Mouse (Mus musculus) forebrain, embryonic 10.5 days (tissue): ENCODE measurements around the gene Gm30191. TPM values are rescaled to one million over a fixed set of nuclear protein-coding genes. Genes with fewer than 3 reads are reported as not detected.

ENCODE experiments used
- DNase-seq: peaks from one replicate; pipeline ENCODE4 v3.0.0-alpha.2; 2017; ENCODE audit warnings: low spot score; ENCODE audit errors: extremely low spot score
- H3K27ac ChIP-seq: fragments of 300-500 bp; sonication (generic); 2 replicates; pipeline ENCODE4 v1.5.1; 2016; ENCODE audit warnings: mild to moderate bottlenecking
- H3K27me3 ChIP-seq: fragments of 300-500 bp; sonication (generic); 2 replicates; pipeline ENCODE4 v1.6.1; 2016; ENCODE audit warnings: mild to moderate bottlenecking; ENCODE audit not compliant: poor library complexity, severe bottlenecking
- H3K36me3 ChIP-seq: fragments of 300-500 bp; sonication (generic); replicated peaks from 2 replicates; pipeline ENCODE4 v1.6.1; 2016; ENCODE audit warnings: mild to moderate bottlenecking, moderate library complexity
- H3K4me1 ChIP-seq: fragments of 300-500 bp; sonication (generic); 2 replicates; pipeline ENCODE4 v1.6.1; 2016
- H3K4me3 ChIP-seq: fragments of 300-500 bp; sonication (generic); 2 replicates; pipeline ENCODE4 v1.5.1; 2016; ENCODE audit warnings: mild to moderate bottlenecking, moderate library complexity
- H3K9me3 ChIP-seq: fragments of 300-500 bp; sonication (generic); 2 replicates; pipeline ENCODE4 v1.6.1; 2016; ENCODE audit warnings: mild to moderate bottlenecking, moderate library complexity
- WGBS: fragments of 180-500 bp; shearing (Covaris S2); methylation state at CpG from one replicate; pipeline ENCODE4 v1.1.7; 2016; 5-methylcytosine and 5-hydroxymethylcytosine counted together
- polyA plus RNA-seq: library from polyadenylated mRNA; unstranded; fragments of >200 nt; fragmentation: Nextera tagmentation; extraction: Ambion mirVana; gene quantifications from 2 replicates; pipeline ENCODE4 v1.2.1, GENCODE M21; 2016

Gm30191 gene
- polyA plus RNA-seq = 0.24 TPM in 1 of 2 replicates, not detected in the other

DNA sequence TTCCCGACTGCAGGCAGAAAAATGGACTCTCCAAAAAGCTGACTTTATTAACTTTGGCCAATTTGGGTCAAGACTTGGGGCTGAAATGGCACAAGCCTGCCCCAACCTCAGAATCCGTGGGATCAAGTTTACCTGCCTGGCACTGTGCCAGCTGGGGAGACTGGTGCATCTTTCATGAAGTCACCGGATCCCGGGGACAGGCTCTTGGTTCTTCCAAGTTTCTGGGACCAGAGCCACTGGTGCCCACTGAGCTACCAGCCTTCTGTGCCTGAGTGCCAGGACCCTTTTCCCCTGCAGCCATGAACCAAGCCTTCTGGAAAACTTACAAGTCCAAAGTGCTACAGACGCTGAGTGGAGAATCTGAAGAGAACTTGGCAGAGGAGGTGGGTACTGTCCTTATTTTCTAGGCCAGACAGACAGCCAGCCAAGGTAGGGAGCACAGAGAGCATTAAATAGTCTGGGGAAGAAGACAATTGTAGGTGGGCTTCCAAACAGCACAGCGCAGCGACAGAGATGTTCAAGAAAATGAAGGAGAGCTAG lies at the start of gene Gm30191:
Gene Gm30191, plus strand, starts transcription at position 217 of the 540 bp plus-strand sequence.
- Histone ChIP-seq H3K27me3 (peaks cover 58% of the 10 kb centered on the region), H3K27ac (peak within 1 kb of the TSS; percentile 87), H3K36me3 (peaks cover 17% of the 10 kb centered on the region), H3K9me3 (no peaks in the 10 kb centered on the region), H3K4me1 (peaks cover 79% of the 10 kb centered on the region), H3K4me3 (peak within 1 kb of the TSS; percentile 97)
- WGBS = 78% methylated on average over 7 of the region's 7 CpGs
- no peak for DNase-seq

DNA sequence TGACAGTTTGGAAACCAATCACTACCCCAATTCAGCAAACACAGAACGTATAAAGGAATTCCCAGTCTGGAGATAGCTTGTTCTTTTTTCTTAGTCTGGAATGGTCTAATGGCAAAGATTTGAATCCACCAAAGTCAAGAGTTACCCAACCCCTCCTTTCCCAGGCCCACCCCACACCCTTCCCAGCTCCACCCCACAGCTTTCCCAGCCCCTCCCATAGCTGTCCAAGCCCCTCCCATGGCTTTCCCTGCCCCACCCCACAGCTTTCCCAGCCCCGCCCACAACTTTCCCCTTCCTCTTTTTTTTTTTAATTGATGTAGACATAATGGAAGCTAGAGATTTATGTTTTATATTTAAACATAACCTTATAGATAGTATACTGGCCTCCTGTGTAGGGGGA lies 47.4 kb upstream of the Gm30191 start:
- Histone ChIP-seq H3K4me3 (no peak overlapping the region), H3K27me3 (no peaks in the 10 kb centered on the region), H3K4me1 (no peaks in the 10 kb centered on the region), H3K27ac (no peak overlapping the region), H3K9me3 (no peaks in the 10 kb centered on the region), H3K36me3 (no peaks in the 10 kb centered on the region)
- WGBS = 81% methylated on average over 2 of the region's 2 CpGs
- DNase-seq = no peak

DNA sequence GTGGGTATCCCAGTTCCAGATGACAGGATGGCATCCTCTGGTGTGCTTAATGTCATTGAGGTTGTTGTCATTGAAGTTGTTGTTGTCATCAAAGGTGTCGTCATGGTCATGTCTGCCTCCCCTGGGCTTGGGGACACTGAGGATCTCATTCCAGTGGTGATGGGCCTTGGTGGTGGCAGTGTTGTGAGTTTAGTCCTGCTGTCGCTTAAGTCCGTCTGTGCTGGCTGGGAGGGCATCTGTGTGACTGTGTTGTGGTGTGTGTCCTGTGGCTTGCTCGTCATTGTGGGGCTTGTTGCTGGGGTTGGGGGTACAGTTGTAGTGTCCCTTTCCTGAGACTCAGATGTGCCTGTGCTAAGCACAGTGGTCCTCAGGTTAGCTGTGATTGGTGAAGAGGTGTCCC lies 43.8 kb upstream of the Gm30191 start, which contains the start of gene Gm7534:
Gene Gm7534, minus strand, starts transcription at position 101 of the 400 bp plus-strand sequence.
- H3K36me3 ChIP-seq = no peaks in the 10 kb centered on the region
- H3K4me3 ChIP-seq = no peak within 1 kb of the TSS
- H3K27ac ChIP-seq = no peak within 1 kb of the TSS
- no peaks in the 10 kb centered on the region for H3K9me3 ChIP-seq
- DNase-seq = no peak
- no peaks in the 10 kb centered on the region for H3K27me3 ChIP-seq
- WGBS = 92% methylated on average over 4 of the region's 4 CpGs
- H3K4me1 ChIP-seq = 0 out of 2 replicates have a peak, but pooled peaks cover 5% of the 10 kb centered on the region

DNA sequence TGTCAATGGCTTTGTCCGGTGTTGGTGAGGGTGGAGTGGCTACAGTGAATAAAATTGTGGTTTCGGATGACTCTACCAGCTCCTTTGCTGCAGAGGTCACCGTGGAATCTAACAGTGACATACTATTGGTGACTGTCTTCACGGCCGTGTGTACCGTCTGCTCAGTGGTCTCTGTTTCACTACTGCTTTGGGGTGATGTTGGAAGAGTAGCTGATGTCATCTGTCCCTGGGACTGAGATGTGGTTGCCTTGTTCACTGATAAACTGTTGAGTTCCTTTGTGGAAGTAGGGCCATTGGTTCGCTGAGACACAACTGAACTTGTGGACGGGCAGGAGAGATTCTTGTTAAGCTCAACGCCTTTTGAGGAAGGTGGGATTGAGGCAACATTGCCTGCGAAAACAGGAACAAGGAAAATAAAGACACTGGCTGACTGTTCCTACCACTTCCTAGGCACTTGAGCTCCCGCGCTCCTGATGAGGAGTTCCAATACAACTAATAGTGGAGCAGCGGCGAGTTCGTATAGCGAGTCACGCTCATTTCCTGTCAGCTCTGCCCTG lies 43.3 kb upstream of the Gm30191 start:
- H3K36me3 ChIP-seq = no peaks in the 10 kb centered on the region
- no peak overlapping the region for H3K4me3 ChIP-seq
- H3K4me1 ChIP-seq = 0 out of 2 replicates have a peak, but pooled peaks cover 5% of the 10 kb centered on the region
- H3K27me3 ChIP-seq = no peaks in the 10 kb centered on the region
- no peaks in the 10 kb centered on the region for H3K9me3 ChIP-seq
- WGBS = 84% methylated on average over 17 of the region's 17 CpGs
- DNase-seq = no peak
- H3K27ac ChIP-seq = no peak overlapping the region

DNA sequence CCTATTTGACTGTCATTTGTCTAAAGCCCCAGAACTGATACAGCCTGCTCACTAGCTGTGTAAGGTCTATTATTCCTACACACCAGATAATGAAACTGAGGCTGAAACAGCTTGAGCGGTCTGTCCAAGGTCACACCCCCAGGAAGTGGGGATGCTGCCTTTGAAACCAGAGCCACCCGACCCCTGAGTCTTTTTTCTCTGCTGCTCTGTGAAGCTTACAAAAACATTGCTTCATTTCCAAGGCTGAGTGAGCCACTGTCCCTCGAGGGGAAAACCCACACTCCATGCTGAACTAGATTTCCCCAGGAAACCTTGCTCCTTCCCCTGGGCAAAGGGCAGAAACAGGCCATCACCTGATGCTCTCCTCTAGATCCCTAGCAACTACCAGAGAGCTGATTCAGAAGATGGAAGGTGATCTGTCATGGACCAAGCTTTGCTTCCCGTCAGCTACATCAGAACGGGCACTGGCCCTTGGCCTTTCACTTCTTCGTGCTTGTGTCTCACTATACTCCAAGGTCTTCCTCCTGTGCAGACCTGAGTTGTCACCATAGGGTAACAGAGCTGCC lies 40.2 kb upstream of the Gm30191 start:
- H3K4me1 ChIP-seq = 0 out of 2 replicates have a peak, but pooled peaks cover 5% of the 10 kb centered on the region
- WGBS = 68% methylated on average over 6 of the region's 6 CpGs
- no peak overlapping the region for H3K4me3 ChIP-seq
- H3K27ac ChIP-seq = no peak overlapping the region
- H3K36me3 ChIP-seq = no peaks in the 10 kb centered on the region
- H3K27me3 ChIP-seq = peaks cover 7% of the 10 kb centered on the region; the same call in 1 of the 2 replicates
- H3K9me3 ChIP-seq = no peaks in the 10 kb centered on the region
- no peak for DNase-seq

DNA sequence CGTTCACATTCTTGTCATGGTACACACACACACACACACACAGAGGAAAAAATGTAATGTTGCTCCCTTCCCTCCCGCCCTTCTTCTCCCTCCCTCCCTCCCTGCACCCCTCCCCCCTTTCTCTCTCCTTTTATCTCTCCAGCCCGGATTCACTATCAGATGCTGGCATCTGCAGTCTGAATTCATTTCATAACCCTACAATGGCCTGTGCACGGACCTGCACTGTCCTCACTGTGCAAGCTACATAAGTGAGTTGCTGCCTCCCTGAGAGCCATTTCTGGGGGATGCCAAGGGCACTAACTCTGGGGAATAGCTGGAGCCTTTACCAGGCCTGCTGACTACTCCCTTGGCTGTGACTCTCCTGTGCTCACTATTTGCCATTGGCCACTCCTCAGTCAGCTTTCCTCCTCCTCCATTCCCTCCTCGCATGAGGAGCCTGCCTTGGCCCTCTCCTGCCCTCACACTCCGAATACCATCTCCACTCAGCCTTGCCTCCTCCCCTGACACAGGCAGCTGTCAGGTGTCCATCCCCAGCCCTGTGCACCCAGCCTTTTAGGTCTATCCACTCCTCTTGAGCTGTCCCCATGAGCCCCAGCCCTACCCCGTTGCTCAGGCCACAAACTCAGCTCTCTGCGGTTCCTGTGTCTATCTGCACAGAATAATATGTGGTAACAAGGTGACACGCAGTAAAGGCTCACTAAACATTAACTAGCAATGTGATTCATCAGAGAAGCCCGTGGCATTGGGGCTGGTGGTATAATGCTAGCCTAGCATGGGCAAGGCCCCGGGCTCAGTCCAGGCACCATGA lies 23.7 kb upstream of the Gm30191 start:
- Histone ChIP-seq H3K4me1 (peaks cover 2% of the 10 kb centered on the region), H3K27me3 (no peaks in the 10 kb centered on the region), H3K27ac (no peak overlapping the region), H3K9me3 (no peaks in the 10 kb centered on the region), H3K4me3 (no peak overlapping the region), H3K36me3 (no peaks in the 10 kb centered on the region)
- 74% methylated on average over 11 of the region's 11 CpGs for WGBS
- DNase-seq = no peak

DNA sequence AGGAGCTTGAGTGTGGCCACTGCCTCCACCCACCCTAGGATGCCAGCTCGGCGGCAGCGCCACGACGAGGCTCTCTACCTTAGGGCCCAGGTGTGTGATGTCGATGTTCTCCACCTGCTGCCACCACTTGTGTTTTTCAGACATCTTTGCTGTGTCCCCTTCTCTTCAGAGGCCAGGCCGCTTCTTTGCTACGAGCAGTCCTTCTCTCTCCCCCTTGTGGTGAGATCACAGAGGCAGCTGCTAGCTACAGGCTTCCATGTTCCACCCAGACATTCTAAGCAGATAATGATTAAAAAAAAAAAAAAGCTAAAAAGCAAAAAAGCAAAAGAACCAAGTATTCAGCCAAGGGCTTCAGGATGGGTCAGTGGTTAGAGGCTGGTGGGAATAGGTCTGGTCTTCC lies 19.5 kb upstream of the Gm30191 start, which contains the start of gene Catsper4:
Gene Catsper4, minus strand, starts transcription at position 190 of the 400 bp plus-strand sequence.
- peaks cover 21% of the 10 kb centered on the region for H3K4me1 ChIP-seq
- H3K27me3 ChIP-seq = no peaks in the 10 kb centered on the region
- DNase-seq = no peak
- WGBS = 79% methylated on average over 8 of the region's 8 CpGs
- H3K4me3 ChIP-seq = no peak within 1 kb of the TSS
- H3K27ac ChIP-seq = no peak within 1 kb of the TSS
- H3K9me3 ChIP-seq = no peaks in the 10 kb centered on the region
- H3K36me3 ChIP-seq = no peaks in the 10 kb centered on the region

DNA sequence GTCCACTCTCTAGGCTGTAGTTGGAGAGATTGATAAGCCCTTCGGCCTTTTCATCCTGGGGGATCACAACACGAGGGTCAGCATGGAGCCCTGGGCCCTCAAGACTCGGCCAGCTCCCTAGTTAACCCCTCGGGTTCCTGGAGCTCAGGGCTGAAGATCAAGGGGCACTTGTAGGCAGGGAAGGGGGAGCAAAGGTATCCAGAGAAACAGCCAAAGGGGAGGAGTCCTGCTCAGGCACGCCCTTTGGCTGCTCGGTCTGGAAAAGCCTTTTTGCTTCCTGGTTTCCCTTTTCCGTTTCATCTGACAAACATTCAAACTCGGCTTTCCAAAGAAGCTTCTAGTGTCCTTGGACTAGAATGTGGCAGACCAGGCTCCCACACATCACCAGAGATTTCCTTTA lies 16.3 kb upstream of the Gm30191 start:
- no peak overlapping the region for H3K4me3 ChIP-seq
- WGBS = 53% methylated on average over 8 of the region's 8 CpGs
- DNase-seq = no peak

DNA sequence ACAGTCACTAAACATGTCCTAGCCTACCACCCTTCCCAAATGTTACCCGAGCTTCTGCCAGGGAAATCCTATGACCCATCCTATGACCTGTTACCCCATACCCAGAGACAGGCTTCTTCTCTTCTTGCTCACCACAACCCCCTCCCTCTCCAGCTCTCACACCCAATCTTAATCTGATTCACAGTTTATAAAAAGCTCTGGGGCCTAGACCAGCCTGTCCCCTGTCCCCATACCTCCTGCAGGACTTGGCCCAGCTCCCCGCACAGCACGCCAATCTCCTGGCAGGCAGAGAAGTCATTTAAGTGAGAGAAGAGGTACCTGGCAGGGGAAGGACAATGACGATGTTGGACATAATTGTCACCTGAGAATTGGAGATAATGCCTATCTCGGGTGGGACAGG lies 11.9 kb upstream of the Gm30191 start:
- Histone ChIP-seq H3K4me3 (no peak overlapping the region), H3K27me3 (peaks cover 35% of the 10 kb centered on the region), H3K36me3 (no peaks in the 10 kb centered on the region), H3K4me1 (peaks cover 26% of the 10 kb centered on the region), H3K27ac (no peak overlapping the region), H3K9me3 (no peaks in the 10 kb centered on the region)
- DNase-seq = no peak
- 86% methylated on average over 5 of the region's 5 CpGs for WGBS

More for the DNA sequence above, 16.3 kb upstream of the Gm30191 start:
- Histone ChIP-seq H3K4me1 (peaks cover 29% of the 10 kb centered on the region), H3K27me3 (0 out of 2 replicates have a peak, but pooled peaks cover under 1% of the 10 kb centered on the region), H3K9me3 (no peaks in the 10 kb centered on the region), H3K36me3 (no peaks in the 10 kb centered on the region), H3K27ac (no peak overlapping the region)

DNA sequence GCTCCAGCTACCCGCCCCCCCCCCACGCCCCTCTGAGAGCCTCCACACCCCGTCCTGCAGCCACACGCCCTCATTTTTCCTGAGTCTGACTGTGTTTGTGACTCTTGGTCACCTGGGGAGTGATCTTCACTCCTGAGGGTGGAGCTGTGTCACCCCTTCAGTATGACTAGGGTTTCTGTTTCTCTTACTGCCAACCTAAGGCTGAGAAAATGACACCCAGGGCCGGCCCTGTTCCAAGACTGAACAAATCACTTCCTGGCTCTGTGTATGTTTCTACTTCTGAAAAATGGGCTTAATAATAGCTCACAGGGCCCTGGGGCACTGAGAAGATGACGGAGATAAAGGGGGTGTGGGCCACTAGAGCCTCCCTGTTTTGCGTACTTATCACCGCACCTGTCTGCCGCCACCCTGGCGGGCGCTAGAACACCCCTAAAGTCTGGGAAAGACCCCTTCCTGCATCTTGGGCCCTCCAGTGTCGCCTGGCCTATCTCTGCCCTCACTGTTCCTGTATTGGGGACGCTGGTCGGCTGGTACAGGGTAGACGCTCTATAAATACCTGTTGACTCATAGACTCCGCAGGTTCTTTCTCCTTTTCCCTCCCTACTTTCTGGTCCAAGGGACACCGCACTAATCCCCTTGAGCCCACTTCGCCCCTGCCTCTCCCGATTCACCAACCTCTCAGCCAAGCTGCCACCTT lies 9.0 kb upstream of the Gm30191 start:
- H3K4me3 ChIP-seq = peak overlapping the region; percentile 39

DNA sequence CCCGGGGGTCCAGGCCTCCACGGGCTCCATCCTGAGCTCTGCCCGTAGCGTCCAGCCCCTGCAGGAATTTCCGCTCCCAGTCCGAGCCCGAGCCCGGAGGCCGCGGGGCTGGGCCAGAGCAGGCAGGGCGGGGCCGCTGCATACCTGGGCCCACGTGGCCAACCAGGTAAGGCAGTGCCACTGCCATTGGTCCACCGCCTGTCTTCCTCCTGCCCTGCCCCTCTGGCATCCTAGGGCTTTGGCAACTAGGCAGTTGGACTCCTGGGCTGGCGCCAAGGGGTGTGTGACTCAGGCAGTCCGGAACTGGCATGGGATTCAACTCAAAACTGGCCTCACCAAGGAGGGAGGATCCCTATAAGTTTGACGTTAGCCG lies 8.5 kb upstream of the Gm30191 start, which contains the start of gene Cnksr1:
Gene Cnksr1, minus strand, starts transcription at position 121 of the 373 bp plus-strand sequence.
- Histone ChIP-seq H3K36me3 (peaks cover 6% of the 10 kb centered on the region), H3K9me3 (no peaks in the 10 kb centered on the region), H3K27me3 (peaks cover 35% of the 10 kb centered on the region), H3K4me1 (peaks cover 13% of the 10 kb centered on the region), H3K27ac (no peak within 1 kb of the TSS), H3K4me3 (peak within 1 kb of the TSS; percentile 39)
- DNase-seq = no peak
- 3% methylated on average over 18 of the region's 18 CpGs for WGBS

More for the DNA sequence above, 9.0 kb upstream of the Gm30191 start:
- Histone ChIP-seq H3K27me3 (peaks cover 35% of the 10 kb centered on the region), H3K36me3 (peaks cover 2% of the 10 kb centered on the region; the same call in 1 of the 2 replicates), H3K4me1 (peaks cover 16% of the 10 kb centered on the region), H3K27ac (no peak overlapping the region), H3K9me3 (no peaks in the 10 kb centered on the region)
- DNase-seq = no peak
- WGBS = 23% methylated on average over 19 of the region's 19 CpGs

DNA sequence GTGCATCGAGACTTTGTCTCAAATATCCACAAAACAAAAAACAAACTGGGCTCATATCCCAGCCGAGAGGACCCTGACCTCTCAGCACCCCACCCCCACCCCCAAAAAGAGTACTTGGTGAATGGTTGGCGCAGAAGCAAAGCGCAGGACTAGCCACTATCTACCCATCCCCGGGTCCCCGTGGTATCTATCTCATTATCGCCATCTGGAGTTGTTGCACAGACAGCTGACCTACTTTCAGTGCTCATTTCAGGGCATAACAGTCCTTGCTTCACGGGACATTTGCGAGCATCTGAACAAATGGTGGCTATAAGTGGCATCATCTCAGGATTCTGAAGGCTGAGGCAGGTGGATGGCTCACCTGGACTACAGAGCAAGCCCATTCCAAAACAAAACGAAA lies 8.0 kb upstream of the Gm30191 start:
- peak overlapping the region; percentile 39 for H3K4me3 ChIP-seq
- no peaks in the 10 kb centered on the region for H3K9me3 ChIP-seq
- H3K27ac ChIP-seq = no peak overlapping the region
- H3K27me3 ChIP-seq = peaks cover 35% of the 10 kb centered on the region
- WGBS = 12% methylated on average over 10 of the region's 10 CpGs
- peaks cover 10% of the 10 kb centered on the region for H3K36me3 ChIP-seq
- peaks cover 17% of the 10 kb centered on the region for H3K4me1 ChIP-seq
- no peak for DNase-seq
